Mouse (Mus musculus) embryo, embryonic 10 days (tissue): ENCODE measurements at regions not wholly inside any gene's neighbourhood (a gene's known extent, or its start where the extent isn't known, plus 50 kb on each side); places are given as distances from the start of the nearest gene placed in this dataset.

Experiments used
- DNase-seq: peaks from one replicate; pipeline ENCODE4 v3.0.0-alpha.2; 2015; ENCODE audit warnings: low spot score

DNA sequence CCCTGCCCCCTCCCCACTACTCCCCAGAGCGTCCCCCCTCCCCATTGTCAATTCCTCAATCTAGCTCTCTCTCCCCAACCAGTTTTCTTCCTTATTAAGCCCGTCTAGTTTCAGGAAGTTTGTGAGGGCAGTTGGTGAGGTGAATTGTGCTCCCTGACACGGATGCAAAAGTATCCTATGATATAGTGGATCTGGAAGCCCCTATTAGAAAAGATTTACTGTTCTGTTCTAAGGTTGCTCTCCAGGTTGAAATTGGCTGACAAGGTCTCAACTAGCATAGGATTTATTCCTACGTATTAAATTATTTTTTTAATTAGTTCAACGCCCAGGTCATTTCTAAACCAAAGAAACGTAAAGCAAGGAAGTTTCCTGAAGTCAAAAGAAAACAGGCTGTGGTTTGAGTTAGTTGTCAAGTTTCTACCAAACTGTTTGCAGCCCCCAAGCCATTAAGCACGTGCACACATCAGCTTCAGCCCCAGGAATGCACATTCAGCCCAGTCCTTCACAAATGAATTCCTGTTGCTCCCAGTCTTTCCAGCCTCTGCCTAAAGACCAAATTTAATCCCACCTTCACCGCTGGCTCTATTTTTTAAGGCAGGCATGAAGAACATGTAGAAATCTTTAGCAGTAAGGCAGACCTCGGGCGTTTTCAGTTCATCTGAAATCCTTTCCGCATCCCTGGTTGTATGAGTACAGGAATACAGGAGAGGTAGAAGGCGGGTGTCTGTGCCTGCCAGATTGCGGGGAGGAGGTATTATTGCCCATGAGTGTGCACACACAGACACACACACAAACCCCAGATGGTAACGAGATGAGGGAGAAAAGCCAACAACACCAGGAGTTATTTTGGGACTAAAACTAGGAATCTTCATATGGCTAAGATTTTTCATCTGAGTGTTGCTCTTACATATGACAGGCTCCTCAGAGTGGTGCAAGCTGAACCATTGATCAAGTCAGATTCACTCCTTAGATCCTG is 375.5 kb downstream of the Nuf2 start:
- no peak for DNase-seq

DNA sequence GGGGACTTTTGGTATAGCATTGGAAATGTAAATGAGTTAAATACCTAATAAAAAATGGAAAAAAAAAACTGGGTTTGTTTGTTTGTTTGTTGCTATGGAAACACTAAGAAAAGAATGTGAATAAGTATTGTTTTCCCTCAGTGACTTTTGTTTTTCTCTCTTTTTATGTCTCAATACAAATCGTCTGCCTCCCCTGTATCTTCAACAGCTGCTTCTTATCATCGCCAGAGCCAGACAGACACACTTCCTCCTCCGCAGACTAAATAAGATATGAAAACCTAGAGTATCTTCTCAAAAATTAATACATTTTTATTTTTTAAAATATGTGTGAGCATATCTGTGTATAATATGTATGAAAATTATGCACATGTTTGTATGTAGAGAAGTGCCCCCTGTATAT is 389.0 kb downstream of the Nuf2 start:
- no peak for DNase-seq

DNA sequence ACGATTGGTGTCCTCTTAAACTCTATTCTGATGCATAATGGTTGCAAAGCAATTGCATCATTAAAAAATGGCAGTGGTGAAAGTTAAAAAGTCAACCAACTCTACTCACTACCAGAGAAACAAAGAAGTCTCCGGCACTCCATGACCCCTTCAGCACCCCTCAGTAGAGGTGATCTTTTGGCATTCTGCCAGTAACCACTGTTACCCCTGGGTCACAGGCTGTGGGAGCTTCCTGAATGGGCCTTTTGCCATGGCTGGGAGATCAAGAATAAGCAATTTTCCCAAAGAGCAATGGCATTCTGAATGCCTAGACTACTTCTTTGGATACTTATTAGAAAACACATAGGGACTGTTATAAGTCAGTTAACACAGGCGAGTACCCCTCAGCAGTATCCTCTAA is 391.2 kb downstream of the Nuf2 start:
- no peak for DNase-seq

DNA sequence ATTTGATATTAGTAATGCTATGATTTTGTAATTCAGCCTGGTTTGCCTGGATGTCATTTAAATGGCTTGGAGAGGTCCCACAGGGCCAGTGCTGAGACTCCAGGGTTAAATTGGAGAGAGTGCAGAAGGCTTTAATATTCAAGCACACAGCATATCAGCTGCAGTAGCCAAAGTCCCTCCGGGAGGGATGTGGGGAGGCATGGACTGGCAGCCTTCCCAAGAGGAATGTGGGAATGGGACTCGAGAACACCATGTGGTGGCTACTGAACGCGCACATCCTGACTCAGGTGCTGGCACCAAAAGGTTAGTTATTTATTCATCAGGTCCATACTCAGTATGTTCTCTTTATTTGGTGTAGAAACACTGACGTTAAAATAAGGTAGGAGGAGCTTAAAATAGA is 391.8 kb downstream of the Nuf2 start:
- no peak for DNase-seq

DNA sequence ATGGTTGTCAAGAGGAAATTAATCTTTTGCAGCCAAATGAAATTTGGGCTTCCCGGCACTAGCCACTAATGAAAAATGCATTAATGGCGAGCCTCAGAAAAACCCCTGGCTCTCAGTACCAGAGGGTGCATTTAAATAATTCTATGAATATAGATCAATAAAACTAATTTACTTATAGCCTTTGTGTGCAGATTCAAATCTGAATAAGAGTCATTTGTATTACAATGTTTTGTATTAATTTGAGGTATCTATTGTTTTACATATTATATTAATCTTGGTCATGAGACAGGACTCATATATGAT is 392.1 kb downstream of the Nuf2 start:
- no peak for DNase-seq

DNA sequence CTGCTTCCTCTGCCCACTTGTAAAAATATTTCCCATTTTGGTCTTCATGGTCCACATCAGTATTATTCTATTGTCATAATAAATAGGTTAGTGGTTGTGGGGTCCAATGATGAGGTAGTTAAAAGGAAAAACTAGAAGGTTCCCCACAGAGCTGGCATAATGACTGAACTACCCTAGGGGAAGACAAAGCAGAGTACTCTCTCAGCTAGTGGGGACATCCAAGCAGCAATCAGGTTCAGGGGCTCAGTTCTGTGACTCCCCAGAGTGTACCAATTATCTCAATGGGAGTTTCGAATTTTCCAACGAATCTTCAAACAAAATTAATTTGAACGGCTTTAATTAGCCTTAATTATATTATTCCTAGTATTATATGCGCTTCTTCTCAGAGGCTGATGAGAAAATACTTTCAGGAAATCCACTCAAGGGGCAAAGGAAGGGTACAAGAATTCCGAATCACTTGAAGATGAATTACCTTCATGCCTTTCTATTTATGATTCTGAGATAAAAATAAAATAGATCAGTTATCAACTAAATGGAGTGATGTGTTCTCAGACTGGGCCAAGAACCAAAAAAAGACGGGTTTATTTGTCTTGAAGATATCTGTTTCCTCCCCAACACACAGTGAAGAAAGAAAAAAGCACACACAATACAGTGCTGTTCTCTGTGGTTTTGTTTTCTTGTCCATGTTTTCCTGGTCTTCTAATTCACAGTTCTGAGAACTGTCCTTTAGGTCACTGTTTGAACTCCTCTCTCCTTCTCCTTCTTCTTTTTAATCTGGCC is 392.7 kb downstream of the Nuf2 start:
- no peak for DNase-seq

DNA sequence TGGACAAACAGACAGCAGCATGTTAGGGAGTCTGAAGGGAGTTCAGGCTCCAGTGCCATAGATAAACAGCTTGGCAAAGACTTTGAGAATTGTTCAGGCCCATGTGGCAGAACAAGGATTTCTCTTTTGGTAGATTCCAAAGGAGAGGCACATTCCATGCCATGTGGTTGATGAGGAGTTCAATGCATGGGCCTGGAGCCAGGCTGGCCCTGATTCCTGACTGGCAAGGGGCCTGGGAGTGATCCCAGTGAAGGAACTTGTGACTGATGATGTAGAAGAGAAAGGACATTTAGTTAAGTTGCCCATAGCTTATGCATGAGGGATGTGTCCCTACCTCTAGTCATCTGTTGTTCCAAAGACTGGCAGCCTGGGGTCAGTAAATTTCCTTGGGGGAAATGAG is 395.7 kb downstream of the Nuf2 start:
- DNase-seq: no peak

DNA sequence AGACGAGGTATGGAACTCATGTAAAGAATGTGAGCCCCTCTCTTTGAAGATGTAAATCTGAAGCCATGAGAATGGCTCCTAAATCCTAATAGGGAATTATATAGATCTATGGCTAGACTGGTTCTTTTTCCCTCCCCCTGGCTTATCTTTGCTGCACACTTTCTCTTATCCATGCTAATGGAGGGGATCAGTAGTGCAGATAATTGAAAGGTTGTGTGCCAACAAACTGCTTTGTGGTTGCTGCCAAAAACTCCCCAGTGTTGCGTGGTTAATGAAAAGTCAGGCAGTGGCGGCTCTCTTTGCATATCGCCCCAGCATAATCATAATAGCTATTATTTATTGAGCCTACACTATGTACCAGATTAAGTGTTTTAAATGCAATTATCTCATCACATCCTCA is 427.6 kb downstream of the Nuf2 start:
- DNase-seq: no peak

DNA sequence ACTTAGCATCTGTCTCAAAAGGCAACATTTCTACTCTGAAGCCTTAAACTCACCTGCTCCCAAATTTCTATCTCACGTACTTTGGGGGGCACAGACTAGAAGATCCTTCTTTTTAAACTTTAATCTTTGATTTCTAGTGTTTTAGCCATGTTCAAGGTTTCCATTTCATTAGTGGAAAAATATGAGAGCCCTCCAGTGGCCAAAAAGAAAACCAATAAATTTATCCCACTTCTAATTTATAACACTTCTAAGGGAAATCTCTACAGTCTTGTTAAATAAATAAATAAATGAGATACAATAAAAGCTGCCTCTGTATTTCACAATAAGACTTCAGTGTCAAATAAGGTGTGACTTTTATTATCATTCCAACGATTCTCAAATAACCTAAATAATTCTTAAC is 428.2 kb downstream of the Nuf2 start:
- no peak for DNase-seq

DNA sequence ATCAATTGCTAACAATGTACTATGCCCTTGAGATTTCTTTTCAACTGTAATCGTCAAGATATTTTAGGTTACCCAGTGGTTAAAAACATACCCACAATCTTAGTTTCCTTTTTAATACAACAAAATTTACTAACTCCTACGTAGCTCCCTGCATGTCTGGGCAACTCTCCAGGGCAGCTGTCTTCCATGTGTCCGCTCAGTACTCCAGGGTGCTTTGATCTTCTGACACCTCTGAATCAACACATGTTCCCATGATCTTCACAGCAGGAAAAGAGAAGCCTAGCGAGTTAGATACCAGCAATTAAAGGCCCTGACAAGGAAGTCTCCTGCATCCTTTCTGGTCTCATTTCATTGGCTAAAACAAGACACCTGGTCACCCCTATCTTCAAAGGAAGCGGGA is 432.0 kb downstream of the Nuf2 start:
- peak; percentile 14 for DNase-seq

DNA sequence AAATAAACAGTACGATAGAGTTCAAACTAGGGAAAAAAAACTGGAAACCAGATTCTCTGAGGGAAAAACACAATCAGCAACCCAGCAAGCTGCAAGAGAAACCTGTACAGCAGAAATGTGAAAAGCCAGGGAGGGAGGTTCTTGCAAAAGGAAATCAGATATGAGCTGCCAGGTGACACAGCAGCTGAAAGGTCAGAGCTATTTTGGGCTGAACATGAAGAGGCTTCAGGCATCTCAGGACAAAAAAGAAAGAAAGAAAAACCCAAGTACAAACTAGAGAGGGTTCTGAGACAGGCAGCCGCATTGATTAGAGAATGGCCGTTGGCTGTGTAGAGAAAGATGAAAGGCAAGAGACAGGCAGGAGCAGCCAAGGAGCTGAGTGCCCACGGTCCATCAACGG is 434.5 kb downstream of the Nuf2 start:
- DNase-seq: peak; percentile 10

DNA sequence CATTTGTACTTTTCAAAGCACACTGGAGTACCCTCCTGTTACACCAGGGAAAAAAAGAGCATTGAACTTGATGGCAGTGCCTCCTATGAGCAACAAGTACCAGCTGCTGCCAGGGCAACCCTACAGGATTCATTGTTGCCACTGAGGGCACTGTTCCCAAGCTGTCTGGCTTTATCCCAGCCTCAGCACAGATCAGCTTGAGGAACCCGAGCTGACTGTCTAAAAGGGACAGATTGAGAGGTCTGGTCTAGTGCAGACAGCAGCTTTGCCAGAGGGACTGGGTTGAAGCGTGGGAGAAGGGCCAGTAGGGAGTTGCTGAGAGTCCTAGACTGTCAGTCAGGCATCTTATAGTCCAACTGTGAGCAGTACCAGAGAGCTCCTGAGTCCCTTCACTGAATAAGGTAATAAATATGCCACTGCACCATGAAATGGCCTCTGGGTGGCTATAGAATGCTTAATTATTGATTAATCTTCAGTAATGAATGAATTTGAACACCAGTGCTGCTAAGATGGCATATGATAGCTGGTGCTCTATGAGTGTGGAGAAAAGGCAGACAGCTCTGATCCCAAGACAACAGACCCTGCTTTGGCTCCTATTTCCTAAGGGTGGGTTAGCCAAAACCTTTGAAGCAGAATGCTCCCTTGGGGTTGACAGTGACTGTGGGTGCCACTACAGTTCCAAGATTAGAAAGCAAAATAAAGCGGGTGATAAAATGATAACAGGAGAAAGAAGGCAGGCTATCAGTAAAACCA is 437.5 kb downstream of the Nuf2 start:
- no peak for DNase-seq

DNA sequence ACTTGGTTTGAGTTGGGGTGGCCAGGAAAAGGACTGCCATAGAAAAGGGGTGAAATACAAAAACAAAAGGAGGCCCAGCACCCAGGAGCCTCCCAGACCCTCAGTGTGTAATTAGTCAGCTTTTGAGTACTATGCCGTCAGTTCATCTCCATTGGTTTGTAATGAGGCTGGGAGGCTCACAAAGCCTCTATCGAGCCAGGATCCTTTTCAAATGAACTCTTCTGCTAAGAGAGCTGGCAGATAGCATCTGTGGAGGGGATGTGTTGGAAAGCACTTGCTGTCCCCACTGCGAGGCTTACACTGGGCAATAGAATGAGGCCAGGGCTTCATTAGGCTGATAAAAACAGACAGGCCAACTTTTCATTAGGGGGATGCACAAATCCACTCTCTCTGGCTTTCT is 445.2 kb downstream of the Nuf2 start:
- no peak for DNase-seq

DNA sequence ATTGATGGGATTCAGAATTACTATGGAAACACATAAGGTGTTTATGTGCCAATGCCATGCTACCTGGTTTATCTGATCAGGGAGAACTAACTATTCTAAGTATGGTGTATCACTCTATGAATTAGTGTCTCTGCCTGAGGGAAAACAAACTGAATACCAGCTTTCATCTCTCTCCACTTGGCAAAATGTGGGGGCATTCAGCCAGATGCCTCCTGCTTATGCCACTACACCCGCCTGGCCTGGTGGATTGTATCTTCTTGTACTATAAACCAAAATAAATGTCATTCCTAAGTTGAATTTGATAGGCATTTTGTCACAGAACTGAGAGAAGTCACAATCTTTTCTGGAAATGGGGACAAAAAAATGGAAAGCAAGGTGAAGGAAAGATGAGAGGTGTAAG is 450.6 kb downstream of the Nuf2 start:
- no peak for DNase-seq

DNA sequence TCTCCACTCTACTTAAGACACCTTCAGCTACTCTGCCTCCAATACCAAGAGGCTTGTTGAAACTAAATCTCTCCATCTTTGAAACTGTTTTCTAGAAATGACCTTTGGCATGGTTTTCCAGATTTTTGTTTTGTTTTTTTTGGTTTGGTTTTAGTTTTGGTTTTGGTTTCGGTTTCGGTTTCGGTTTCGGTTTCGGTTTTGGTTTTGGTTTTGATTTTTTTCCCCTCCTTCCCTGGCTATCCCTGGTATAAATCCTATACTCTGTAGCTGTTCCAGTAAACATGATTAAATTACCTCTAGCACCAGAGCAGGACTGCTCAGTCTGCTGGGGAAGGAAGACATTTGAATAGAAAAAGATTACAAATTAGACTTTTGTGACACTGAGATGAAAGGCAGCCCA is 454.0 kb downstream of the Nuf2 start:
- DNase-seq: no peak

DNA sequence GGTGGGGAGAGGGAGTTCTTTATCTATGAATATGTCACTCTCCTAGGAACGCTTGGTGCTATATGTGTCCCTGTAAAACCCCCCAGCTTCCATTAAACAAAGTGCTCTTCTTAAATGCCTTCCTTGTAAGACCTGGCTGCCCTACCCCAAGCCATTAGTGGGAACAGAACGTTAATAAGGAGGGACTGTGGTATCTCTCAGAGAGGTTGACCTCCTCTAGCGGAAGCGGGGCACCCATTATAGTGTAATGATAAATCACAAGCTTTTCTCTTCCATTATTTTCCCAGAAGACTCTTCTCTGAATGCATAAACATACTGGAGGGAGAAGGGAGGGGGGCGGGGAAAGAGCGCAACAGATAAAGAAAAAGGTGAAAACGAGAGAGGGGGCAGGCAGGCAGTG is 455.3 kb downstream of the Nuf2 start:
- DNase-seq: no peak

DNA sequence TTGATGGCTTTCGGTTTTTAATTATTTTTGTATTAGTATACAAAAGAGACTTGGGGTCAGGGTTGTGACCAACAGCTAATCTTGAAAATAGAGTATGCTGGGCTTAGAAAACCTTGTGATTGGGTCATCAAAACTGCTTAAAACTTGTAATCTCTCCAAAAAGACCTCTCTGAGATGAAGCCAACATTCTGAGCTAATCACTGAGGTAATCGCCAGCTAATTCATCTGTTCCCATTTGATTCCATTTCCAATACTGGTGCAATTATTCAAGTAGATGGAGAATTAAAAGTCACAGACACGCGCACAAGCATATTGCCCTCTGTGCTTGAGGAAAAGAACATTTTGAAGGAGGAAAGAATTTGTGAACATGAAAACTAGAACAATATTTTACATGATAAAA is 459.9 kb downstream of the Nuf2 start:
- DNase-seq: no peak

DNA sequence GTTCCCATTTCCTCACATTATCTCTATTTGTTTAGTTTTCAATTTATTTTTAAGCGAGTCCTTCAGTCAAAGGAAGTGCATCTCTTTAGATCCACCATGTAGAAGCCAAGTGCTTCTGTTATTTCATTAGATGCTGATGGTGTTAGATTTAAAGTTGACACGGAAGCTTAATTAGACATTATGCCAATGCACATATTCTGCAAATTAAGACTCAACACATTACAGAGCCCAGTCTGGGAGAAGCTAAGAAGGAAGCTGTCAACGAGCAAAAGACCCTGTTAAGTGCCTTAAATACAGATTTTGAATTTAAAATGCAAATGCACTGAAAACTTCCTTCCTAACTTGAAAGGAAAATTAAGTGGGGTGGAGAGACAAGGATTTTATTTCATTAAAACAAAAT is 461.6 kb downstream of the Nuf2 start:
- DNase-seq: no peak

DNA sequence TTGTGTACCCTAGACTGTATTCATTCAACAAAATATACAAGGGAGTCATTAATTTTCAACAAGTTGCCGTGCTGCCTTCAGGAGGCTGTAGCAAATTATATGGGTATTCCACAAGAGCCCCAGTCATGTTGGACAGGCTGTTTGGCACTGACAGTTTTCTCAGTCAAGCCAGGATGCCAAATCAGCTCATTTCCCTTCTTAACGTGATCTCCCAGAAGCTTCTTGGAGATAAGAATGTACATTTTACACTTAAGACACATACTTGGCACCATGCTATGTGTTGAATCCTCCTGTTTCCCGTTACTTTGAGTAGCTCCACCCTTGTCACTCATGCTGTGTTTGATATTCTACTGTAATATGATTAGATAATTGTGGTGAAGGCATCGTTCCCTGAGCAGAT is 464.5 kb downstream of the Nuf2 start:
- DNase-seq: no peak

DNA sequence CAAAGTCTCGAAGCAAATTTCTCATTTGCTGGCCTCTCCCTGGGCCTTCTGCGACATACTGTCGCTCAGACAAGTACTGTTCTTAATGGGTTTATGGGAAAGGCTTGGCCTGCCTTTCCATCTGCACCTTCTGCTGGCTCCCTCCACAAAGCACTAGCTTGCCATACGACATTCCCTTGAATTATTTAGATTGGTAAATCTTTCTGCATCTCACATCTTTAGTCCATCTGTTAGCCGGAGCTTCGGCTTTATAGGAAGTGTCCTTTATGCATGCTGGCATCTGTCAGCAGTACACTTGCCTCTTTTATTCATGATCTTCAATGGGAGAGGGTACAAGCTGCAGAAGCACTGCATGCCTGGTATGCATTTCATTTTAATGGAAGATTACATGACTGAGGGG is 470.6 kb downstream of the Nuf2 start:
- DNase-seq: no peak

DNA sequence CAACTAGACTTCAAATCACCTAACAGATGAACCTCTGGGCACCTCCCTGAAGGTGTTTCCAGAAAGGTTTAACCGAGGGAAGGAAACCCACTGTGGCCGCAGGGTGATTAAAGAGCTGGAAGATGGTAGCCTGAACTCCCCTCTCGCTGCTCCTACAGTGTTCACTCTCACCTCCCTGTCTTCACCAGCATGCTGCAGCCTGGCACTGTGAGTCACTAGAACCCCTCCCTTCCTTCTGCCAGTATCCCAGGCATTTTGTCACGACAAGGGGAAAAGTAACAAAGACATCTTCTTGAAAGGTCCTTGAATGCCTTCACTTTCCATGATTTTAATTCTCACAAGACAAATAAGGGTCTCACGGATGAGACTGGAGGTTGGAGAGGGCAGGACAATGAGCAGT is 471.1 kb downstream of the Nuf2 start:
- no peak for DNase-seq

DNA sequence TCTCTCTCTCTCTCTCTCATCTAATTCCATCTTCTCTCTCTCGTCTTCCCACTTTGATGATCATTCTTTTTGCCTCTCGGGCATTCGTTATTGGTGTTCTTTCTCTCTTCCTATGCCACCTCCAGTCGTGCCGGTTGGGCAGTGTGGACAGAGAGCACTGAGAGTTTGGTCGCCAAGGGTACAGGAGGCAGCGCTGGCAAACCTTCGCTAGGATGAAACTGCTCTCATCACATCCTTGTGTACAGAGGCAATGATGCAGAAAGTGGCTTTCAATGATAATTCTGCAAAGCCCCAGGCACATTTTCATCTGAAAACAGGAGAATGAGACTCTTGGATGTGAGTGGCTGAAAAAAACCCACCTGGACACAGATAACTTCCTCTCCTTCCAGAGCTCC is 479.4 kb downstream of the Nuf2 start:
- peak; percentile 25 for DNase-seq
